ENCODE assay signal across 8 mouse cellular contexts in genomic region chr3:79842616-79843016, GRCm38 (mm10). TPM values are rescaled to one million over a fixed set of nuclear protein-coding genes. Genes with fewer than 3 reads are reported as not detected.
DNase-seq lines count a peak whose midpoint lies in the region; ATAC-seq and TF ChIP-seq lines count a peak whose summit lies in the region.

No protein-coding gene starts in this region.

- no peaks in the 10 kb centered on the region for H3K4me1 ChIP-seq in forebrain, embryonic 14.5 days (ENCODE audit: control insufficient read depth, insufficient read depth, low read length)
- H3K4me1 ChIP-seq in lung, embryonic 14.5 days (ENCODE audit: insufficient read depth), result peaks cover 2% of the 10 kb centered on the region; the same call in 1 of the 2 replicates
- peaks cover 4% of the 10 kb centered on the region; the same call in 1 of the 2 replicates for H3K4me1 ChIP-seq in thymus, adult 2 months (replicated peaks; ENCODE audit: control insufficient read depth, insufficient read depth, low read length)

- peak; percentile 26; the same call in 1 of the 2 replicates for TF ChIP-seq POLR2A in thymus, adult 2 months (IDR thresholded peaks at IDR 0.05; ENCODE audit: control insufficient read depth, extremely low read depth, insufficient read depth, low read length, poor library complexity)

- peak overlapping the region; percentile 42 for H3K4me3 ChIP-seq in forebrain, embryonic 14.5 days (ENCODE audit: low read depth, low read length)
- peak overlapping the region; percentile 53 for H3K4me3 ChIP-seq in lung, embryonic 14.5 days (ENCODE audit: low read depth, low read length)
- peak overlapping the region; percentile 84 for H3K4me3 ChIP-seq in thymus, adult 2 months (ENCODE audit: control insufficient read depth, insufficient read depth, low read length)

- no peaks in the 10 kb centered on the region for H3K27me3 ChIP-seq in forebrain, embryonic 14.5 days (replicated peaks; ENCODE audit: control insufficient read depth, insufficient read depth, low read length)
- no peaks in the 10 kb centered on the region for H3K27me3 ChIP-seq in lung, embryonic 14.5 days (ENCODE audit: insufficient read depth, low read length)
- no peaks in the 10 kb centered on the region for H3K27me3 ChIP-seq in thymus, adult 2 months (ENCODE audit: control insufficient read depth, insufficient read depth, low read length)

- peak; percentile 47 to 52 for DNase-seq in CD8-positive naive resting alpha-beta T cell, adult 2 months (ENCODE audit: low read depth in 2 of 2, low spot score in 2 of 2)
- peak; percentile 87 for DNase-seq in forebrain, embryonic 14.5 days (ENCODE audit: low spot score)
- DNase-seq in heart, postnatal 25 days (ENCODE audit: low spot score), result peak; percentile 41
- peak; percentile 67 to 86 for DNase-seq in layer of hippocampus, adult 18-20 months (ENCODE audit: low spot score in 2 of 2)
- peak; percentile 88 for DNase-seq in lung, embryonic 14.5 days
- peak; percentile 63 for DNase-seq in thymus, adult 2 months

- H3K36me3 ChIP-seq in forebrain, embryonic 14.5 days (ENCODE audit: control insufficient read depth, insufficient read depth, low read length), result no peaks in the 10 kb centered on the region
- no peaks in the 10 kb centered on the region for H3K36me3 ChIP-seq in lung, embryonic 14.5 days (ENCODE audit: insufficient read depth)
- no peaks in the 10 kb centered on the region for H3K36me3 ChIP-seq in thymus, adult 2 months (ENCODE audit: control insufficient read depth, insufficient read depth, low read length)

- no peak for TF ChIP-seq CTCF in lung, embryonic 14.5 days (IDR thresholded peaks at IDR 0.05; ENCODE audit: low read depth)
- no peak for TF ChIP-seq CTCF in thymus, adult 2 months (IDR thresholded peaks at IDR 0.05; ENCODE audit: borderline replicate concordance, control insufficient read depth, extremely low read depth, insufficient read depth, low read length, poor library complexity)

- peak; percentile 88 for ATAC-seq in cerebellum, adult (ENCODE audit: insufficient number of reproducible peaks, low FRiP score, low TSS enrichment)
- ATAC-seq in forebrain, embryonic 14.5 days, result peak; percentile 82
- ATAC-seq in lung, embryonic 14.5 days (ENCODE audit: insufficient read depth), result peak; percentile 90
- peak; percentile 74 for ATAC-seq in neutrophil, adult 5-6 weeks (ENCODE audit: extremely low read depth, insufficient number of reproducible peaks, low FRiP score, poor library complexity, severe bottlenecking)

- H3K27ac ChIP-seq in forebrain, embryonic 14.5 days (ENCODE audit: low read depth, low read length), result no peak overlapping the region
- H3K27ac ChIP-seq in lung, embryonic 14.5 days (ENCODE audit: low read depth), result peak overlapping the region; percentile 86
- peak overlapping the region; percentile 36 for H3K27ac ChIP-seq in thymus, adult 2 months (ENCODE audit: control insufficient read depth, insufficient read depth, low read length)

- H3K4me2 ChIP-seq in forebrain, embryonic 14.5 days (ENCODE audit: low read length), result peak overlapping the region; percentile 63
- H3K4me2 ChIP-seq in lung, embryonic 14.5 days, result peak overlapping the region; percentile 67

- 2% methylated on average over 19 of the region's 19 CpGs for WGBS in forebrain, embryonic 14.5 days
- under 1% methylated on average over 19 of the region's 19 CpGs for WGBS in lung, embryonic 14.5 days
- 1% methylated on average over 19 of the region's 19 CpGs for WGBS in thymus, adult 2 months

- H3K9ac ChIP-seq in forebrain, embryonic 14.5 days (ENCODE audit: low read length), result peak overlapping the region; percentile 41
- H3K9ac ChIP-seq in lung, embryonic 14.5 days, result peak overlapping the region; percentile 59

- H3K9me3 ChIP-seq in forebrain, embryonic 14.5 days (replicated peaks; ENCODE audit: control insufficient read depth, low read length), result no peaks in the 10 kb centered on the region
- H3K9me3 ChIP-seq in lung, embryonic 14.5 days (ENCODE audit: low read depth, low read length), result no peaks in the 10 kb centered on the region

- intact Hi-C loops in heart, postnatal 25 days (cut with DNase I), result no loop called here

RNA-seq across cellular contexts. Expression of gene Tmem144, which starts 10.0 kb away (rescaled TPM):
- 2.5 and 2.8 TPM in 2 replicates for polyA plus RNA-seq in forebrain, embryonic 14.5 days (2014; fragmentation: Nextera tagmentation; extraction: Ambion mirVana)
- 1 to 10 TPM; 8.1 to 9.1 TPM for total RNA-seq in heart, postnatal 25 days (2021)
- total RNA-seq in layer of hippocampus, adult 18-20 months (2021), result 10 to 100 TPM; 20.7 to 21.8 TPM
- 5.0 and 5.4 TPM in 2 replicates for polyA plus RNA-seq in lung, embryonic 14.5 days (2014; fragmentation: Nextera tagmentation; extraction: Ambion mirVana)
- 0.35 TPM in 1 of 2 replicates, not detected in the other for total RNA-seq in neutrophil, adult 5-6 weeks (2017)
- 0.38 and 1.4 TPM in 2 replicates for polyA plus RNA-seq in thymus, adult 2 months (2012; rRNA removed)

RNA-seq across cellular contexts. Expression of gene Fam198b, which starts 41.7 kb away (rescaled TPM):
- 1.2 and 1.3 TPM in 2 replicates for polyA plus RNA-seq in forebrain, embryonic 14.5 days (2014; fragmentation: Nextera tagmentation; extraction: Ambion mirVana)
- total RNA-seq in heart, postnatal 25 days (2021), result 10 to 100 TPM; 23.8 to 27.7 TPM
- 1 to 10 TPM; 4.2 to 7.2 TPM for total RNA-seq in layer of hippocampus, adult 18-20 months (2021)
- 16.4 and 17.8 TPM in 2 replicates for polyA plus RNA-seq in lung, embryonic 14.5 days (2014; fragmentation: Nextera tagmentation; extraction: Ambion mirVana)
- total RNA-seq in neutrophil, adult 5-6 weeks (2017), result not detected in 2 replicates
- 1.3 and 1.5 TPM in 2 replicates for polyA plus RNA-seq in thymus, adult 2 months (2012; rRNA removed)
